Mouse (Mus musculus): ENCODE results near the gene Cyren. TPM values are rescaled to one million over a fixed set of nuclear protein-coding genes. Genes with fewer than 3 reads are reported as not detected.
A peak's percentile ranks its signal among the peaks of the same experiment; 100 is the strongest.

Gene Cyren
- 10.5 and 10.6 TPM in 2 replicates for polyA plus RNA-seq (2015; fragmentation: Nextera tagmentation; extraction: Ambion mirVana)

DNA sequence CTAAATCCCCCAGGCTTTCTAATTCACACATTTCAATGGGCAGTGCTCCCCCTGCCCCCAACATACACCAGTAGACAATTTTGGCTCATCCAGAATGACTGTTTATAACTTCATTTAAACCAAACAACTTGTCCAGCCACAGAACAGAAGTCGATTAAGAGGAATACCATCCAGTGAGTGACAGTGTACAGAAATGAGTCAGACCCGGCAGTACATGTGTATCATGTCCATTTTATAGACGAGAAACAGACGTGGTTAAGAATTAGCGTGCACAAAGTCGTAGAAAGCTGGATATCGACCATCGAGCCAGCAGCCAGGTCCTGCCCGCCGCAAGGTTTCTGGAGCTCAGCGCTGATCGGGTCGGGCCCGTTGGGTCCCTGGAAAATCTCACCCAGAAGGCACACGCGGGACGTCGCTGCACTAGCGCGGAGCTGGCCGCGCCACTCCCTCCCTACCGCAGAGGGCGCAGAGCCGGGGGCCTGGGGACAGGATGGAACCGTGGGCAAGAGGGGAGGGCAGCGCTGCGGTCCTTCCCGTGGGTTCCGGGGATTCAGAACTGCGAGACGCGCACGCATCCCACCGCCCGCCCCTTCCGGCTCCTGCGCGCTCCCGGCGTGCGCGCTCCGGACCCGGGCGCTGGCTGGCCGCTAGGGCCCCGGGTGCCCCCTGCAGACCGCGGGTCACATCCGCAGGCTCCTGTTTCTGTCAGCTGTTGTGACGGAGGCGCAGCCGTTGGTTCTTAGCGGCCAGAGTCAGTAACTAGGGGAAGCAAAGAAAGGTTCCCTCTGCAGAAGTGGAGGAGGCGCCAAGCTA, at the start of gene Cyren:
Cyren (minus strand) TSS at position 552 of the 813 bp plus-strand sequence.
- under 1% methylated on average over 55 of the region's 56 CpGs for WGBS (ENCODE audit: insufficient replicate concordance)
- H3K27ac ChIP-seq, result peak within 1 kb of the TSS; percentile 93
- peaks cover 54% of the 10 kb centered on the region for H3K36me3 ChIP-seq
- ATAC-seq (ENCODE audit: low read depth) (peak; percentile 79), DNase-seq (peak; percentile 83)
- H3K9me3 ChIP-seq (replicated peaks), result no peaks in the 10 kb centered on the region
- no peaks in the 10 kb centered on the region for H3K27me3 ChIP-seq
- H3K4me2 ChIP-seq, result peak within 1 kb of the TSS; percentile 86
- peak within 1 kb of the TSS; percentile 91 for H3K9ac ChIP-seq
- peak within 1 kb of the TSS; percentile 83 for H3K4me3 ChIP-seq (replicated peaks)
- peaks cover 62% of the 10 kb centered on the region for H3K4me1 ChIP-seq (replicated peaks)

DNA sequence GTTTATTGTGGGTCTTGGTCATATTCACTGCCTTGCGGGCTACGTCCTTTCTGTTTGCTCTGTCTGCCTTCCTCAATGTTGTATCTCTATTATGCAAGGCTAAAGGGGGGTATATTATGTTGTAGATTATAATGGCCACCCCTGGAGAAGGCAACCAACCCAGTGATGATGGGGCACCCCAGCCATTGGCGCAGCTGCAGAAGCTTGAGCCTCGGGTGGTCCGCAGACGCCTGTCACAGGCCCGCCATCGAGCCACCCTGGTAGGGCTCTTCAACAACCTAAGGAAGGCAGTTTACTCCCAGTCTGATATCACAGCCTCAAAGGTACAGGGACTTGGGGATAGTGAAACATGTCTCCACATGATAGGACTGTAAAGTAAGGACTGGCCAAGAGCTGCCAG, 49.7 kb upstream of the Cyren start:
- no peak overlapping the region for H3K27ac ChIP-seq
- H3K4me3 ChIP-seq (replicated peaks), result no peak overlapping the region
- no peak for ATAC-seq (ENCODE audit: low read depth)
- WGBS (ENCODE audit: insufficient replicate concordance), result 92% methylated on average over 8 of the region's 8 CpGs
- DNase-seq, result no peak
- H3K4me1 ChIP-seq (replicated peaks), result no peaks in the 10 kb centered on the region
- no peak overlapping the region for H3K4me2 ChIP-seq
- no peaks in the 10 kb centered on the region for H3K27me3 ChIP-seq
- H3K36me3 ChIP-seq, result no peaks in the 10 kb centered on the region
- H3K9me3 ChIP-seq (replicated peaks), result no peaks in the 10 kb centered on the region
- H3K9ac ChIP-seq, result no peak overlapping the region

DNA sequence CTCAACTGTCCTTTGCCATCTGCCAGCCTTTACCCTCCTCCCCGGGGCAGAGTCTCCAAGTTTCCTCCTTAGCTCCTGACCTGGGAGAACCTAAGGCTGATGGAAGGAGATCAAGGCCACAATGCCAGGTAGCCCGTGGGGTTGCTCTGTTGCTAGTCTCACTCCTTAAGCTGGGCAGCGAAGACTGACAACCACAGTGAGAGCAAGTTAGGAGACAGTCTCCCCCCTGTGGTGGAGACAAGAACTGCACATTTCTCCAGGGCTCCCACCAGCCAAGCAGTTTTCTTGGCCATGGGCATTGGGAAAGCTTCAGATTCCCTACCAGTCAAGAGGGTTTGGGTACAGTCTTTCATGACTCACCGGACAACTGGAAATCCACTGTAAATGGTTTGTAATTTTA, 49.3 kb upstream of the Cyren start:
- Histone ChIP-seq H3K9me3 (replicated peaks) (no peaks in the 10 kb centered on the region), H3K36me3 (no peaks in the 10 kb centered on the region), H3K4me3 (replicated peaks) (no peak overlapping the region), H3K4me1 (replicated peaks) (no peaks in the 10 kb centered on the region), H3K27ac (no peak overlapping the region), H3K9ac (no peak overlapping the region), H3K27me3 (no peaks in the 10 kb centered on the region), H3K4me2 (no peak overlapping the region)
- DNase-seq (peak; percentile 38), ATAC-seq (ENCODE audit: low read depth) (no peak)
- WGBS (ENCODE audit: insufficient replicate concordance), result 29% methylated on average over 4 of the region's 4 CpGs

DNA sequence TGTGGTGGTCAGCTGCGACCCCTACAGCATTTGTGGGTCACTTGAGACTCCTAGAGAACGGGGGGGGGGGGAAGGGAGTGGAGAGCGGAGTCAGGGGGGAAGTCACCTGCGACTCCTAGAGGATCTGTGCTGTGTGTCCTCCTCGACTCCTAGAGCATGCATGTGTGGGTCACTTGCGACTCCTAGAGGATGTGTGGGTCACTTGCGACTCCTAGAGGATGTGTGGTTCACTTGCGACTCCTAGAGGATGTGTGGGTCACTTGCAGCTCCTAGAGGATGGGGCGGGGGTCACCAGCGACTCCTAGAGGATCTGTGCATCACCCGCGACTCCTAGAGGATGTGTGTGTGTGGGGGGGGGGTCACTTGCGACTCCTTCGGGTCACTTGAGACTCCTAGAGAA, 44.1 kb upstream of the Cyren start:
- Histone ChIP-seq H3K27me3 (no peaks in the 10 kb centered on the region), H3K36me3 (no peaks in the 10 kb centered on the region), H3K27ac (no peak overlapping the region), H3K4me3 (replicated peaks) (no peak overlapping the region), H3K4me1 (replicated peaks) (peaks cover 7% of the 10 kb centered on the region), H3K4me2 (no peak overlapping the region), H3K9ac (no peak overlapping the region), H3K9me3 (replicated peaks) (no peaks in the 10 kb centered on the region)
- peak; percentile 49; the same call in 1 of the 2 replicates for ATAC-seq (ENCODE audit: low read depth)
- 37% methylated on average over 14 of the region's 14 CpGs for WGBS (ENCODE audit: insufficient replicate concordance)
- peak; percentile 41 for DNase-seq

DNA sequence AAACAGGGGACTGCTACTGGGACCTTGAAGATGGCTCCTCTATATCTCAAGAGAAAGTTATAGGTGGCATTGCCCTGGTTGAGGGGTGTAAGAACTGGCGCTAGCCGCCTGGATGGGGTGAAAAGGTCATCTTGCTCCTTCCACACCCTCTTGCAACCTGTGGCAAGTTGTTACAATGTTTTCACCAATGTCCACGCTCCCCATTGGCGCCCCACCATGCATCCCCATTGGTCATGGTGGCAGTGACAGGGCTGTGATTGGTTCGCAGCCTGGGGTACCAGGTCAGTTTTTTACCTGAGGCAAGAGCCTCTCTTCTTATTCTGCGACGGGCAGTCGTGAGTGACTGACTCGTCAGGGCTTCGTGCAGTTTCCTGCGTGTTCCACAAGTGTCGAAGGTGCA, 42.8 kb upstream of the Cyren start:
- Histone ChIP-seq H3K27me3 (no peaks in the 10 kb centered on the region), H3K4me2 (no peak overlapping the region), H3K27ac (no peak overlapping the region), H3K4me3 (replicated peaks) (no peak overlapping the region), H3K9ac (no peak overlapping the region), H3K36me3 (no peaks in the 10 kb centered on the region), H3K4me1 (replicated peaks) (peaks cover 11% of the 10 kb centered on the region), H3K9me3 (replicated peaks) (no peaks in the 10 kb centered on the region)
- 85% methylated on average over 12 of the region's 12 CpGs for WGBS (ENCODE audit: insufficient replicate concordance)
- ATAC-seq (ENCODE audit: low read depth) (no peak), DNase-seq (no peak)

DNA sequence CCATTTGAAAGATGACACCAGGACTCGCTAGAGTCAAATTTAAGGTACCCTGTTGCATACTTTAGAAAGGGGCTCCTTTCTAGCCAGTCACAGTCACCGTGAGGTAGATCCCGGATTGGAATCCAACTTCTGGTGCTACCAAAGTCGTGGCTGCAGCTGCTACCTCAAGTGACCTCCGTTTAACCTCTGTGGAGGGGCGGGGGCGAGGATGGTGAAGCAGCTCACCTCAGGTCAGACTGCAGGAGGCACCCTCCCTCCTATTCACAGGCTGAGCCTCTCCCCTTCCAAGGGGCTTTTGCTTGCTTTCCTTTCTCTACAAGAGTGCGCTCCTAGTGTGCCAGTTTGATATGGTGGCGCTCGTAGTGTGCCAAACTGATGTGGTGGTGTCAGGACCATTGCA, 42.1 kb upstream of the Cyren start, which contains the start of gene Stra8:
Stra8 (plus strand) TSS at position 208 of the 400 bp plus-strand sequence.
- Histone ChIP-seq H3K36me3 (no peaks in the 10 kb centered on the region), H3K4me1 (replicated peaks) (peaks cover 11% of the 10 kb centered on the region), H3K4me3 (replicated peaks) (no peak within 1 kb of the TSS), H3K27ac (no peak within 1 kb of the TSS), H3K4me2 (no peak within 1 kb of the TSS), H3K9me3 (replicated peaks) (no peaks in the 10 kb centered on the region), H3K27me3 (no peaks in the 10 kb centered on the region), H3K9ac (no peak within 1 kb of the TSS)
- no peak for DNase-seq
- no peak for ATAC-seq (ENCODE audit: low read depth)
- 56% methylated on average over 10 of the region's 10 CpGs for WGBS (ENCODE audit: insufficient replicate concordance)

DNA sequence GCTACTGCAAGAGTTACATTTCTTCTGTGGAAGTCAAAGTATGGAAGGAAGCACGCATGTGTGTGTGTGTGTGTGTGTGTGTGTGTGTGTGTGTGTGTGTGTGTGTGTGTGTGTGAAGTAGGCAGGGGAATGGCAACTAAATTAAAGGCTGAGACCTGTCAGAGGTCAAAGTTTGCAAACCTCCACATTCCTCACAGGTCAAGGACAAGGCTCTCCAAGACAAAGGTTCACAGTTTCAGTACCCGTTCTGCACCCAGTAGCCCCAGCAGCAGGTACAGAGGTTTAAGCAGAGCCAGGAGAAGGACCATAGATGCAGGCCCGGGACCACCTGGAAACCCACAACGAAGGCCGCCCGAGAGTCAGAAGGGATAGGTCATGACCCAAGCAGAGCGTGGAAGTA, 41.3 kb upstream of the Cyren start:
- Histone ChIP-seq H3K27me3 (no peaks in the 10 kb centered on the region), H3K27ac (no peak overlapping the region), H3K9me3 (replicated peaks) (no peaks in the 10 kb centered on the region), H3K4me3 (replicated peaks) (no peak overlapping the region), H3K4me2 (no peak overlapping the region), H3K9ac (no peak overlapping the region), H3K4me1 (replicated peaks) (peaks cover 16% of the 10 kb centered on the region), H3K36me3 (no peaks in the 10 kb centered on the region)
- DNase-seq (no peak), ATAC-seq (ENCODE audit: low read depth) (no peak)
- WGBS (ENCODE audit: insufficient replicate concordance), result 75% methylated on average over 7 of the region's 7 CpGs

DNA sequence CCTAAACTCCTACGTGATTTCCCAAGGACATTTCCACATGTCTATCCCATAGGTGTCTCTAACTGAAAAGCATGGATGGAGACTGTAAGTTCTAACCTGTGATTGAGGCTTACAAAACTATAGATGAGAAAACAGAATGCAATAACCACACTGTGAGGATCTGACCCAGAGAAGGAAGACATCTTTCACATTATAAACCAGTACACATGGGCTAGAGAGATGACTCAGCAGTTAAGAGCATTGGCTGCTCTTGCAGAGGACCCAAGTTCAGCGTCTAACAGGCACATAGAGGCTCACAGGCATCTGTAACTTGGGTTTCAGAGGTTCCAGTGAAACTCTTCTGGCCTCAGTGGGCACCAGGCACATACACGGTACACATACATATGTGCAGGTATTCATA, 36.6 kb upstream of the Cyren start:
- ATAC-seq (ENCODE audit: low read depth) (no peak), DNase-seq (no peak)
- Histone ChIP-seq H3K4me2 (no peak overlapping the region), H3K9ac (no peak overlapping the region), H3K9me3 (replicated peaks) (no peaks in the 10 kb centered on the region), H3K27me3 (no peaks in the 10 kb centered on the region), H3K36me3 (no peaks in the 10 kb centered on the region), H3K4me1 (replicated peaks) (peaks cover 45% of the 10 kb centered on the region), H3K27ac (no peak overlapping the region), H3K4me3 (replicated peaks) (no peak overlapping the region)
- 69% methylated on average over 3 of the region's 3 CpGs for WGBS (ENCODE audit: insufficient replicate concordance)

DNA sequence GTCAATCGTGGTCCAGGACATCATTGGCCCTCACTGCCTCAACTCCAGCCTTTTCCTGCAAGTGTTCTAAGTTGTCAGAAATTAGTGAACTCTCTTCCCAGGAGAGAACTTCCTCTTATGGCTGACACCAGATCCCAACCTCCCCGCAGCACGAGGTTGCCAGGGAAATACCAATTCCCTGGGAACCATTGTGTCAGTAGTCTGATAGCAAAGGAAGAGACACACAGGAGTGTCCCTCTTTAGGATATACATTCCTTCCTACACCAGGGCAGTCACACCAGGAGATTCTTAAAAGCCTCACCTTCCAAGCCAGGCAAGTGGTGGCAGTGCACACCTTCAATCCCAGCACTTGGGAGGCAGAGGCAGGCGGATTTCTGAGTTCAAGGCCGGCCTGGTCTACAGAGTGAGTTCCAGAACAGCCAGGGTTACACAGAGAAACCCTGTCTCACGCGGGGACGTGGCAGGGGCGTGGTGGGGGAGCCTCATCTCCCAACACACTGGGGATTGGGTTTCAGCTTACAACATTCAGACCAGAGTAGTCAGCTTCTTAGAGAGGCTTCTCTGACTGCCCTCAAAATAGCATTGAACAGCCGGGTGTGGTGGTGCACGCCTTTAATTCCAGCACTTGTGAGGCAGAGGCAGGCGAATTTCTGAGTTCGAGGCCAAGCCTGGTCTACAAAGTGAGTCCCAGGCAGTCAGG, 35.6 kb upstream of the Cyren start:
- ATAC-seq (ENCODE audit: low read depth) (no peak), DNase-seq (no peak)
- no peak overlapping the region for H3K27ac ChIP-seq
- H3K9ac ChIP-seq, result no peak overlapping the region
- peaks cover 55% of the 10 kb centered on the region for H3K4me1 ChIP-seq (replicated peaks)
- H3K4me3 ChIP-seq (replicated peaks), result no peak overlapping the region
- H3K27me3 ChIP-seq, result no peaks in the 10 kb centered on the region
- H3K36me3 ChIP-seq, result peaks cover 9% of the 10 kb centered on the region; the same call in 1 of the 2 replicates
- no peak overlapping the region for H3K4me2 ChIP-seq
- 74% methylated on average over 13 of the region's 13 CpGs for WGBS (ENCODE audit: insufficient replicate concordance)
- no peaks in the 10 kb centered on the region for H3K9me3 ChIP-seq (replicated peaks)

DNA sequence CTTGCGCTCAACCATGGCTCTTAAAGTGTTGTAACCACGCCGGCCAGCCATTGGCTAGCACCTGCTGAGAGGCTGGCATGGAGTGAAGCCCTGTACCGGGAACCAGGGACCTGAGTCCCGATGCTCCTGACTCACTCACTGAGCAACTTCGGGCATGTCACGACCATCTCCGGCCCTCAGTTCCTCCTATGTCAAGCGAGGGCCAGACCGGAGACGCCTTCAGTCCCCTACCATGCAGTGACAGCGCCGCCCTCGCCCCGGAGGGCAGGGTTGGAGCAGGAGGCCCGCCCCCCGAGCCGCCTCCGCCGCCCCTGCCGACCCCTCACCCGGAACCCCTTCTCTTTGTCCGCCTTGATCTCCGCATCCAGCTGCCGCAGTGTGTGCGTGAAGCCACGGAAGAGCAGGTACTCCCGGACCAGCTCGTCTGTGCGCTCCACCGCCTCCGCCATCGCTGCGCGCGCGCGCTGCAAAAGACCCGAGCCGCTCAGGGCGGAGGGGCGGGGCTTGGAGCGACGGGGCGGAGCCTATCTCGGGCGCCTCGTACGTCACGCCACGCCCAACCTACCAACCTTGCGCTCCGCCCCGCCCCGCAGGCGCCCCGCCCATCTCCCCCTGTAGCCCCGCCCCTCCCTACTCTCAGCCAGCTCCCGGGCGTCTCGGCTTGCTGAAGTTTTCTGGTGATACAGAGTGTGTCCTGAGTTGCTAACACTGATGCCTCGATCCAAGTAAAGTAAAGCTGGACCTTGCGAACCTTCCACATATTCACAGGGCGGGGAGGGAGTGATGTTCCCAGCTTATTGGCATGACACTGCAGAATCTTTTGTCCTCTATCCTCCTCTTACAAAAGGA, 32.7 kb upstream of the Cyren start, which contains the start of gene Wdr91:
Wdr91 (minus strand) TSS at position 506 of the 849 bp plus-strand sequence.
- H3K9ac ChIP-seq, result peak within 1 kb of the TSS; percentile 84
- peak; percentile 89 for DNase-seq
- under 1% methylated on average over 63 of the region's 64 CpGs for WGBS (ENCODE audit: insufficient replicate concordance)
- ATAC-seq (ENCODE audit: low read depth), result peak; percentile 75
- peak within 1 kb of the TSS; percentile 99 for H3K27ac ChIP-seq
- H3K27me3 ChIP-seq, result no peaks in the 10 kb centered on the region
- peak within 1 kb of the TSS; percentile 83 for H3K4me2 ChIP-seq
- H3K4me1 ChIP-seq (replicated peaks), result peaks cover 73% of the 10 kb centered on the region
- peak within 1 kb of the TSS; percentile 76 for H3K4me3 ChIP-seq (replicated peaks)
- no peaks in the 10 kb centered on the region for H3K9me3 ChIP-seq (replicated peaks)
- H3K36me3 ChIP-seq, result peaks cover 33% of the 10 kb centered on the region

Measured in liver, embryonic 13.5 days (tissue).